In genomic region chr3:35095221-35095620, GRCm38 (mm10) we compare ENCODE assay signal across 34 mouse cellular contexts.
"Had no signal": no experiment of that assay in that cellular context is flagged by ENCODE, and none has a peak within 500 bp of the region (broad histone marks: within the 10 kb centered on the region; RNA-seq: fewer than 3 reads in every experiment).

No protein-coding gene starts in this region.

- H3K27ac ChIP-seq: heart, embryonic 13.5 days; heart, embryonic 15.5 days; hindbrain, embryonic 10.5 days; hindbrain, embryonic 12.5 days; hindbrain, embryonic 13.5 days; hindbrain, embryonic 14.5 days; hindbrain, embryonic 15.5 days; hindbrain, postnatal 0 days; intestine, embryonic 15.5 days; kidney, embryonic 15.5 days; kidney, postnatal 0 days; layer of hippocampus, adult 2 months; left cerebral cortex, adult 2 months had no signal

- H3K27me3 ChIP-seq: heart, embryonic 15.5 days; hindbrain, embryonic 12.5 days; hindbrain, embryonic 13.5 days; intestine, embryonic 15.5 days had no signal

- H3K4me2 ChIP-seq: heart, embryonic 11.5 days; heart, embryonic 13.5 days; heart, embryonic 15.5 days; hindbrain, embryonic 12.5 days; hindbrain, embryonic 13.5 days; hindbrain, embryonic 14.5 days; hindbrain, embryonic 15.5 days; intestine, embryonic 15.5 days; kidney, embryonic 15.5 days had no signal

- H3K36me3 ChIP-seq: heart, embryonic 13.5 days; heart, embryonic 15.5 days; hindbrain, embryonic 10.5 days; hindbrain, embryonic 12.5 days; hindbrain, embryonic 13.5 days; hindbrain, embryonic 15.5 days; intestine, embryonic 15.5 days; kidney, embryonic 15.5 days had no signal

- DNase-seq: heart, postnatal 10 days; heart, postnatal 14 days; heart, postnatal 36 days; heart, postnatal 4 days; kidney, adult 11 months; kidney, adult 18-20 months; kidney, adult 2 months; kidney, adult 8-10 months; kidney, adult 9 months; kidney, postnatal 10 days; kidney, postnatal 14 days; kidney, postnatal 25 days; kidney, postnatal 36 days; kidney, postnatal 4 days; layer of hippocampus, adult 9-11 months; layer of hippocampus, postnatal 36 days had no signal

- H3K9me3 ChIP-seq: heart, embryonic 13.5 days; heart, embryonic 15.5 days; hindbrain, embryonic 10.5 days; hindbrain, embryonic 12.5 days; hindbrain, embryonic 13.5 days; hindbrain, embryonic 15.5 days; intestine, embryonic 15.5 days; kidney, embryonic 15.5 days had no signal

- H3K4me1 ChIP-seq: heart, embryonic 13.5 days; heart, embryonic 15.5 days; intestine, embryonic 15.5 days had no signal

- ATAC-seq: hindbrain, embryonic 16.5 days; hindbrain, postnatal 0 days; inflammation-experienced regulatory T-cells, adult 6 months; intestine, embryonic 15.5 days; intestine, embryonic 16.5 days; intestine, postnatal 0 days had no signal

- H3K9ac ChIP-seq: heart, embryonic 13.5 days; heart, embryonic 15.5 days; hindbrain, embryonic 12.5 days; hindbrain, embryonic 13.5 days; hindbrain, embryonic 14.5 days; hindbrain, embryonic 15.5 days; intestine, embryonic 15.5 days; kidney, embryonic 15.5 days had no signal

- H3K4me3 ChIP-seq: heart, embryonic 13.5 days; heart, embryonic 15.5 days; hindbrain, embryonic 10.5 days; hindbrain, embryonic 12.5 days; hindbrain, embryonic 13.5 days; hindbrain, embryonic 15.5 days; intestine, embryonic 15.5 days; kidney, embryonic 15.5 days; layer of hippocampus, adult 2 months; left cerebral cortex, adult 2 months had no signal
